Mouse (Mus musculus) cerebellum, adult 2 months (tissue): ENCODE data around the gene Sox5.

Source experiments
- CTCF ChIP-seq: fragments of 200-500 bp; IDR thresholded peaks from 2 replicates; pipeline ENCODE4 v1.5.1; 2011; ENCODE audit warnings: low read depth, mild to moderate bottlenecking, control low read depth, low read length, moderate library complexity, borderline replicate concordance; ENCODE audit not compliant: insufficient read depth
- POLR2A ChIP-seq: fragments of 200-500 bp; IDR thresholded peaks from 2 replicates; pipeline ENCODE4 v1.6.1; 2011; ENCODE audit warnings: low read length, control low read depth, borderline replicate concordance; ENCODE audit not compliant: insufficient read depth

- no peak for TF ChIP-seq CTCF
- no peak for TF ChIP-seq POLR2A
Observed at GRCm38 (mm10) chr6:144821019-144821418, 39.2 kb upstream of the Sox5 start.
